Mouse (Mus musculus): ENCODE results near the gene Gpm6a. TPM values are rescaled to one million over a fixed set of nuclear protein-coding genes. Genes with fewer than 3 reads are reported as not detected.

Gene Gpm6a
- total and polyA plus RNA-seq, 3 experiments: not detected

DNA sequence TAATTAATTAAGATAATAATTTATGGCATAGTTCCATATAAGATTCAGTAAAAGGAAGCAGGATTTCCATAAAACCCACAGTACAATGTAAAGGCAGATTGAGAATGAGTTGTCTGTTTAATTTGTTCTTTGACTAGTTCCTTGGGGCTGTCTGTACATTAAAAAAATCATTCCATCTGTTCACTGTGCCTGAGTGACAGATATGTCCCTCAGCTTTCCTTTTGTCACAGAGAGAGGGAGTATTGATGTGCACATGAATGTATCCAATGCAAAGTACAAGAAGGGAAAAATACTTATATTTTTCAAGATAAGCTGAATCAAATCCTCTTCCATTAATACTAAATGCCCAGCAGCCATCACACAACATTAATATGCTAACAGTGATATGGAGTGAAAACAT is 147.6 kb downstream of the Gpm6a start:
- no peak overlapping the region for H3K4me3 ChIP-seq (ENCODE audit: control insufficient read depth in 1 of 2, insufficient read depth in 1 of 2, low read depth in 2 of 2, low read length in 2 of 2)
- H3K36me3 ChIP-seq (ENCODE audit: control insufficient read depth in 1 of 2, insufficient read depth in 2 of 2, low read length in 2 of 2): no peaks in the 10 kb centered on the region
- no peaks in the 10 kb centered on the region for H3K4me1 ChIP-seq (ENCODE audit: control insufficient read depth in 1 of 2, insufficient read depth in 2 of 2, low read length in 2 of 2)
- H3K9me3 ChIP-seq (replicated peaks; ENCODE audit: insufficient read depth, low read length): no peaks in the 10 kb centered on the region
- TF ChIP-seq CHD2 (IDR thresholded peaks at IDR 0.05; ENCODE audit: low read length) (no peak), MAFK (IDR thresholded peaks at IDR 0.05; ENCODE audit: borderline replicate concordance, low read depth, low read length) (no peak), RAD21 (IDR thresholded peaks at IDR 0.05; ENCODE audit: low read depth, low read length) (no peak), ZNF384 (IDR thresholded peaks at IDR 0.05; ENCODE audit: low read depth, low read length) (no peak), UBTF (IDR thresholded peaks at IDR 0.05; ENCODE audit: borderline replicate concordance, insufficient read depth, low read depth, low read length) (no peak)
- DNase-seq (ENCODE audit: low read depth, low spot score): no peak
- H3K9ac ChIP-seq (ENCODE audit: control insufficient read depth, low read depth, low read length, poor library complexity, severe bottlenecking): no peak overlapping the region
- no peak overlapping the region for H3K27ac ChIP-seq (ENCODE audit: control insufficient read depth, low read depth, low read length)
- H3K27me3 ChIP-seq (ENCODE audit: control insufficient read depth in 1 of 2, insufficient read depth in 2 of 2, low read length in 2 of 2): no peaks in the 10 kb centered on the region
- H3K79me2 ChIP-seq (ENCODE audit: control insufficient read depth, insufficient read depth, low read length, poor library complexity): no peaks in the 10 kb centered on the region

DNA sequence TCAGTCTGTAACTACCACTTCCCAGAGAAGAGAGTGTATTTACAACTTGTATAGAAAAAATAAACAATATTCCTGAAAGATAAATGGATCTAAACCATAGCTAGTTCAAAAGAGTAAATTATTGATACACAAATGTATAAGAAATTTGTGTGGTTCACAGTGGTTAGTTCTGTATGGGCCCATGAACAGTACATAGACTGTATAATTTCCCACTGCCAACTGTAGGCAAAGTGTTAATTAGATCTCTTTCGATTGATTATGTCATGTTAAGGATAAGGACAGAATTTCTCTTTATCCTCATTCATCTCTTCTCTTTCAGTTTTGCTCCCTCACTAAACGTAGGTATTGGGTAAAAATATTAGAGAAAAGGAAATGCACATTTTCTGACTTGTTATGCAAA is 148.4 kb downstream of the Gpm6a start:
- no peak for DNase-seq (ENCODE audit: low read depth, low spot score)
- H3K79me2 ChIP-seq (ENCODE audit: control insufficient read depth, insufficient read depth, low read length, poor library complexity): no peaks in the 10 kb centered on the region
- H3K4me3 ChIP-seq (ENCODE audit: control insufficient read depth in 1 of 2, insufficient read depth in 1 of 2, low read depth in 2 of 2, low read length in 2 of 2): no peak overlapping the region
- TF ChIP-seq MYB (IDR thresholded peaks at IDR 0.05; ENCODE audit: low read depth, low read length) (no peak), RCOR1 (IDR thresholded peaks at IDR 0.05; ENCODE audit: low read depth, low read length) (no peak), NRF1 (IDR thresholded peaks at IDR 0.05; ENCODE audit: insufficient read depth, low read depth, low read length, poor library complexity, severe bottlenecking) (no peak), MEF2A (IDR thresholded peaks at IDR 0.05; ENCODE audit: extremely low read depth, insufficient replicate concordance, low read depth, low read length, poor library complexity, severe bottlenecking) (no peak), CTCF (IDR thresholded peaks at IDR 0.05 in 2 of 3, conservative IDR thresholded peaks at IDR 0.05 in 1 of 3; ENCODE audit: control insufficient read depth in 1 of 3, insufficient read depth in 1 of 3, low read depth in 2 of 3, low read length in 3 of 3, poor library complexity in 1 of 3, severe bottlenecking in 1 of 3) (no peak)
- H3K9ac ChIP-seq (ENCODE audit: control insufficient read depth, low read depth, low read length, poor library complexity, severe bottlenecking): no peak overlapping the region
- no peaks in the 10 kb centered on the region for H3K4me1 ChIP-seq (ENCODE audit: control insufficient read depth in 1 of 2, insufficient read depth in 2 of 2, low read length in 2 of 2)
- no peaks in the 10 kb centered on the region for H3K36me3 ChIP-seq (ENCODE audit: control insufficient read depth in 1 of 2, insufficient read depth in 2 of 2, low read length in 2 of 2)
- H3K9me3 ChIP-seq (replicated peaks; ENCODE audit: insufficient read depth, low read length): no peaks in the 10 kb centered on the region
- H3K27me3 ChIP-seq (ENCODE audit: control insufficient read depth in 1 of 2, insufficient read depth in 2 of 2, low read length in 2 of 2): no peaks in the 10 kb centered on the region
- H3K27ac ChIP-seq (ENCODE audit: control insufficient read depth, low read depth, low read length): no peak overlapping the region

DNA sequence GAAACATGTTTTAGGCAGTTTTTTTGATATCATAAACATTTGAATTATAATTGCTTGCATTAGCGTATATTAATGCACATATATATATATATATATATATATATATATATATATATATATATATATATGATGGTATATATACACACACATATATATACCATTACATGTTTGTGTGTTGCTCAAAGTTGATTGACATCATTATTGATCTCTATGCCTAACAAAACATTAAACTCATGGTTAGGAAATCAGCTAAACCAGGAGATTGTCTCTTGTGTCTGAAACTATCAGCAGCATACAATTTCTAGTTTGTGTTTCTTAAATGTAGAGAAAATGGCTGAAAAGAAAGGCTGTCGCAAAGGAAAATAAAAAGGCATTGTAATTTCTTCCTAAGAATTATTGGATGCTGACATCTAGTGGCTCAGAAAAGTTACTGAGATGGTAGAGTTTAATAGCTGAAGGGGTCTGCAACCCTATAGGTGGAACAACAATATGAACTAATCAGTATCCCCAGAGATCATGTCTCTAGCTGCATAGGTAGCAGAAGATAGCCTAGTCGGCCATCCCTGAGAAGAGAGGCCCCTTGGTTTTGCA is 149.3 kb downstream of the Gpm6a start:
- Histone ChIP-seq H3K79me2 (ENCODE audit: control insufficient read depth, insufficient read depth, low read length, poor library complexity) (no peaks in the 10 kb centered on the region), H3K9me3 (replicated peaks; ENCODE audit: insufficient read depth, low read length) (no peaks in the 10 kb centered on the region), H3K36me3 (ENCODE audit: control insufficient read depth in 1 of 2, insufficient read depth in 2 of 2, low read length in 2 of 2) (no peaks in the 10 kb centered on the region), H3K4me1 (ENCODE audit: control insufficient read depth in 1 of 2, insufficient read depth in 2 of 2, low read length in 2 of 2) (no peaks in the 10 kb centered on the region), H3K9ac (ENCODE audit: control insufficient read depth, low read depth, low read length, poor library complexity, severe bottlenecking) (no peak overlapping the region), H3K27ac (ENCODE audit: control insufficient read depth, low read depth, low read length) (no peak overlapping the region), H3K27me3 (ENCODE audit: control insufficient read depth in 1 of 2, insufficient read depth in 2 of 2, low read length in 2 of 2) (no peaks in the 10 kb centered on the region), H3K4me3 (ENCODE audit: control insufficient read depth in 1 of 2, insufficient read depth in 1 of 2, low read depth in 2 of 2, low read length in 2 of 2) (no peak overlapping the region)
- no peak for DNase-seq (ENCODE audit: low read depth, low spot score)
- TF ChIP-seq ZKSCAN1 (IDR thresholded peaks at IDR 0.05; ENCODE audit: low read depth, low read length): no peak
- no peak for TF ChIP-seq UBTF (IDR thresholded peaks at IDR 0.05; ENCODE audit: borderline replicate concordance, insufficient read depth, low read depth, low read length)
- no peak for TF ChIP-seq MAZ (IDR thresholded peaks at IDR 0.05; ENCODE audit: low read depth, low read length)
- TF ChIP-seq MAFK (IDR thresholded peaks at IDR 0.05; ENCODE audit: borderline replicate concordance, low read depth, low read length): no peak
- no peak for TF ChIP-seq TCF12 (IDR thresholded peaks at IDR 0.05; ENCODE audit: low read depth, low read length)
- no peak for TF ChIP-seq JUND (IDR thresholded peaks at IDR 0.05; ENCODE audit: low read depth, low read length)
- TF ChIP-seq POLR2A (IDR thresholded peaks at IDR 0.05; ENCODE audit: control insufficient read depth in 1 of 2, insufficient read depth in 1 of 2, low read depth in 1 of 2, low read length in 2 of 2, poor library complexity in 1 of 2): no peak
- no peak for TF ChIP-seq EP300 (IDR thresholded peaks at IDR 0.05; ENCODE audit: low read depth in 1 of 2, low read length in 2 of 2)
- TF ChIP-seq HCFC1 (IDR thresholded peaks at IDR 0.05; ENCODE audit: low read depth, low read length): no peak
- no peak for TF ChIP-seq RCOR1 (IDR thresholded peaks at IDR 0.05; ENCODE audit: low read depth, low read length)

All from MEL (cell line).